Mouse (Mus musculus) small intestine, adult 2 months (tissue): ENCODE measurements around the gene Gli2.

Experiments used
- CTCF ChIP-seq: fragments of 200-500 bp; IDR thresholded peaks from 2 replicates; pipeline ENCODE4 v1.5.1; 2012; ENCODE audit warnings: low read depth, mild to moderate bottlenecking, control low read depth, inconsistent platforms, low read length, moderate library complexity, mixed read lengths; ENCODE audit not compliant: insufficient replicate concordance, insufficient read length; ENCODE audit errors: extremely low read depth
- POLR2A ChIP-seq: fragments of 200-500 bp; IDR thresholded peaks from 2 replicates; pipeline ENCODE4 v1.6.1; 2012; ENCODE audit warnings: low read depth, mild to moderate bottlenecking, control low read depth, inconsistent platforms, low read length, moderate library complexity

DNA sequence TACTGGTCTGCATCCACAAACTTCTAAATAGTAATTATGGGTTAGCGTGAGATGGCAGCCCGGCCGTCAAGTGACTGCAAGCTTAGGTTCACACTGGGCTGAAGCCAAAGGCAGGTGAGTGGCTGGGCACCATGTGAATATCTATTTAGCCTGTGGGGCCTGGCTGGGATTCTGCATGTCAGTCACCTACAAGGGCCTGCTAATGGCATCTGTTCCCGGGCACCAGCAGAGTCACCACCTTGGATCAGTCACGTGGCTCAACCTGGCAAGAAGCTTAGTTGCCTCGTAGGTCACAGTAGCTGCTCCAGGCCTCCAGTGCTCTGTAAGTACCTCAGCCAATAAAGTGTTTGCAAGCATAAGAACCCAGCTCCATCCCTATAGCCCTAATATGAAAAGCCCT is 131.2 kb downstream of the Gli2 start:
- TF ChIP-seq CTCF (no peak), POLR2A (no peak)
